ENCODE assay signal across 30 mouse cellular contexts in the genomic region with DNA sequence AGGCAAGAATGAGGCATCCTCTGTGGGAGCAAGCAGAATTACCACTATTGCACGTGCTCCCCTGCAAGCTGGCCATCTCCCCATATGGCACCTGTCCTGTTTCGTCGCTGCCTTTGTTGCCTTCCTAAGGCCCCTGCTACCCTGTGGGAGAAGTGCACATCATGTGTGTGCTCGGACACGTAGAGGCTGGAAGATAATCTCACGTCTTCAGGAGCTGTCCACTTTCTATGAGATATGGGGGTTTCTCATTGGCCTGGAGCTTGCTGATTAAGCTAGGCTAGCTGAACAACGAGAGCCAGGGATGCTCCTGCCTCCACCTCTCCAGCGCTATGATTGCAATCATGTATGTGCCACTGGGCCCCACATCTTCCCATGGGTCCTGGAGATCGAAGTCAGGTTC. TPM values are rescaled to one million over a fixed set of nuclear protein-coding genes. Genes with fewer than 3 reads are reported as not detected.
DNase-seq lines count a peak whose midpoint lies in the region; ATAC-seq and TF ChIP-seq lines count a peak whose summit lies in the region.
"Had no signal": no experiment of that assay in that cellular context is flagged by ENCODE, and none has a peak within 500 bp of the region (broad histone marks: within the 10 kb centered on the region; RNA-seq: fewer than 3 reads in every experiment).

No protein-coding gene starts in this region.

- no peaks in the 10 kb centered on the region for H3K27me3 ChIP-seq in liver, postnatal 0 days (ENCODE audit: insufficient read depth, low read length)
- no peaks in the 10 kb centered on the region for H3K27me3 ChIP-seq in liver, embryonic 11.5 days (replicated peaks; ENCODE audit: control insufficient read depth, insufficient read depth, low read length)
- H3K27me3 ChIP-seq in liver, embryonic 14.5 days (ENCODE audit: control insufficient read depth, insufficient read depth, low read length): no peaks in the 10 kb centered on the region
- H3K27me3 ChIP-seq: CH12.LX; embryonic facial prominence, embryonic 13.5 days; forebrain, embryonic 12.5 days; forebrain, embryonic 15.5 days; heart, embryonic 15.5 days; hindbrain, embryonic 13.5 days had no signal

- H3K9me3 ChIP-seq in liver, postnatal 0 days (ENCODE audit: low read length): no peaks in the 10 kb centered on the region
- H3K9me3 ChIP-seq in liver, embryonic 11.5 days (ENCODE audit: control insufficient read depth, low read length): no peaks in the 10 kb centered on the region
- H3K9me3 ChIP-seq in liver, embryonic 14.5 days (ENCODE audit: control insufficient read depth, low read length): no peaks in the 10 kb centered on the region
- H3K9me3 ChIP-seq: embryonic facial prominence, embryonic 10.5 days; embryonic facial prominence, embryonic 13.5 days; forebrain, embryonic 12.5 days; forebrain, embryonic 15.5 days; heart, embryonic 15.5 days; hindbrain, embryonic 10.5 days; hindbrain, embryonic 13.5 days had no signal

- TF ChIP-seq CTCF in liver, postnatal 0 days (IDR thresholded peaks at IDR 0.05; ENCODE audit: low read depth): no peak
- no peak for TF ChIP-seq CTCF in liver, embryonic 14.5 days (IDR thresholded peaks at IDR 0.05; ENCODE audit: low read depth)

- no peak for ATAC-seq in liver, postnatal 0 days
- peak; percentile 52 for ATAC-seq in liver, embryonic 11.5 days (replicated peaks; ENCODE audit: low FRiP score)
- peak; percentile 65 for ATAC-seq in liver, embryonic 14.5 days (ENCODE audit: insufficient read depth)
- ATAC-seq in megakaryocyte-erythroid progenitor cell, adult 5-6 weeks (replicated peaks; ENCODE audit: low FRiP score, low TSS enrichment, poor library complexity, severe bottlenecking): peak; percentile 27; the same call in 1 of the 2 replicates
- ATAC-seq: forebrain, embryonic 15.5 days; hindbrain, embryonic 16.5 days had no signal

- DNase-seq in liver: peak; percentile 13
- no peak for DNase-seq in liver, postnatal 0 days
- DNase-seq in liver, embryonic 11.5 days (ENCODE audit: low spot score): no peak
- DNase-seq in liver, embryonic 14.5 days (ENCODE audit: low read depth in 3 of 3, low spot score in 3 of 3): no peak
- DNase-seq in testis, postnatal 14 days (ENCODE audit: low spot score): no peak
- DNase-seq in gastrocnemius, adult 8-10 months (ENCODE audit: low spot score in 2 of 2): no peak
- DNase-seq: adrenal gland, adult 2 months; adrenal gland, postnatal 14 days; B cell, adult 2 months; cerebellum, adult 11 months; cerebellum, adult 8-10 months; cerebellum, postnatal 10 days; cerebellum, postnatal 36 days; embryo, embryonic 11 days; gastrocnemius, postnatal 10 days; gastrocnemius, postnatal 36 days; heart, postnatal 10 days; heart, postnatal 36 days had no signal

- no peaks in the 10 kb centered on the region; the same call in 1 of the 2 replicates for H3K4me1 ChIP-seq in liver, postnatal 0 days (ENCODE audit: insufficient read depth)
- H3K4me1 ChIP-seq in liver, embryonic 11.5 days (replicated peaks; ENCODE audit: control insufficient read depth, insufficient read depth, low read length): peaks cover 10% of the 10 kb centered on the region
- peaks cover 2 to 18% of the 10 kb centered on the region in 2 experiments; a peak in 3 of 4 replicates for H3K4me1 ChIP-seq in liver, embryonic 14.5 days (replicated peaks; ENCODE audit: control insufficient read depth in 2 of 2, insufficient read depth in 2 of 2, low read length in 1 of 2)
- H3K4me1 ChIP-seq: embryonic facial prominence, embryonic 10.5 days; embryonic facial prominence, embryonic 13.5 days; forebrain, embryonic 12.5 days; forebrain, embryonic 15.5 days; heart, embryonic 15.5 days; hindbrain, embryonic 10.5 days; hindbrain, embryonic 13.5 days had no signal

- no peak overlapping the region for H3K4me2 ChIP-seq in liver, postnatal 0 days (ENCODE audit: low read depth, low read length)
- H3K4me2 ChIP-seq in liver, embryonic 11.5 days: no peak overlapping the region
- H3K4me2 ChIP-seq in liver, embryonic 14.5 days (ENCODE audit: low read depth): no peak overlapping the region
- H3K4me2 ChIP-seq: embryonic facial prominence, embryonic 13.5 days; forebrain, embryonic 12.5 days; forebrain, embryonic 15.5 days; heart, embryonic 11.5 days; heart, embryonic 15.5 days; hindbrain, embryonic 13.5 days had no signal

- 0 out of 2 replicates have a peak, but pooled peaks cover 3% of the 10 kb centered on the region for H3K36me3 ChIP-seq in liver, postnatal 0 days (replicated peaks; ENCODE audit: insufficient read depth, low read length)
- H3K36me3 ChIP-seq in liver, embryonic 11.5 days (ENCODE audit: control insufficient read depth, insufficient read depth, low read length): no peaks in the 10 kb centered on the region
- H3K36me3 ChIP-seq in liver, embryonic 14.5 days (replicated peaks; ENCODE audit: control insufficient read depth, insufficient read depth, low read depth): no peaks in the 10 kb centered on the region
- H3K36me3 ChIP-seq: embryonic facial prominence, embryonic 10.5 days; embryonic facial prominence, embryonic 13.5 days; forebrain, embryonic 12.5 days; forebrain, embryonic 15.5 days; heart, embryonic 15.5 days; hindbrain, embryonic 10.5 days; hindbrain, embryonic 13.5 days had no signal

- TF ChIP-seq EP300 in liver, postnatal 0 days (IDR thresholded peaks at IDR 0.05; ENCODE audit: low read depth): no peak
- no peak for TF ChIP-seq EP300 in liver, embryonic 14.5 days (IDR thresholded peaks at IDR 0.05; ENCODE audit: low read depth)

- H3K9ac ChIP-seq in liver, postnatal 0 days (replicated peaks): no peak overlapping the region
- no peak overlapping the region for H3K9ac ChIP-seq in liver, embryonic 11.5 days (ENCODE audit: low read depth, low read length)
- no peak overlapping the region for H3K9ac ChIP-seq in liver, embryonic 14.5 days (replicated peaks)
- H3K9ac ChIP-seq: embryonic facial prominence, embryonic 13.5 days; forebrain, embryonic 12.5 days; forebrain, embryonic 15.5 days; heart, embryonic 15.5 days; hindbrain, embryonic 13.5 days had no signal

- no peak overlapping the region for H3K4me3 ChIP-seq in liver, postnatal 0 days (ENCODE audit: low read depth, low read length)
- no peak overlapping the region for H3K4me3 ChIP-seq in liver, embryonic 11.5 days (ENCODE audit: low read depth, low read length)
- H3K4me3 ChIP-seq in liver, embryonic 14.5 days (ENCODE audit: insufficient read depth in 1 of 2, low read depth in 2 of 2, low read length in 2 of 2): no peak overlapping the region
- H3K4me3 ChIP-seq: embryonic facial prominence, embryonic 10.5 days; embryonic facial prominence, embryonic 13.5 days; erythroblast, embryonic 14.5 days; forebrain, embryonic 12.5 days; forebrain, embryonic 15.5 days; heart, embryonic 15.5 days; hindbrain, embryonic 10.5 days; hindbrain, embryonic 13.5 days had no signal

- no peak overlapping the region for H3K27ac ChIP-seq in liver, postnatal 0 days (ENCODE audit: low read depth)
- no peak overlapping the region for H3K27ac ChIP-seq in liver, embryonic 11.5 days (ENCODE audit: low read depth, low read length)
- no peak overlapping the region for H3K27ac ChIP-seq in liver, embryonic 14.5 days
- H3K27ac ChIP-seq: embryonic facial prominence, embryonic 10.5 days; embryonic facial prominence, embryonic 13.5 days; forebrain, embryonic 12.5 days; forebrain, embryonic 15.5 days; heart, embryonic 15.5 days; hindbrain, embryonic 10.5 days; hindbrain, embryonic 13.5 days had no signal

- WGBS in liver, postnatal 0 days (ENCODE audit: insufficient replicate concordance): 59% methylated on average over 9 of the region's 9 CpGs
- WGBS in liver, embryonic 11.5 days: 62% methylated on average over 9 of the region's 9 CpGs
- WGBS in liver, embryonic 14.5 days (ENCODE audit: insufficient replicate concordance): 42% methylated on average over 9 of the region's 9 CpGs

RNA-seq across cellular contexts. Expression of a gene that starts 7.8 kb away (rescaled TPM):
- polyA plus RNA-seq in liver, postnatal 0 days (2015; fragmentation: Nextera tagmentation; extraction: Ambion mirVana): 3.9 and 5.4 TPM in 2 replicates
- 5.6 and 5.9 TPM in 2 replicates for polyA plus RNA-seq in liver, embryonic 11.5 days (2014; fragmentation: Nextera tagmentation; extraction: Ambion mirVana)
- polyA plus RNA-seq in liver, embryonic 14.5 days (2012; rRNA removed): 3.0 and 4.1 TPM in 2 replicates
- 3.0 and 3.1 TPM in 2 replicates for polyA plus RNA-seq in liver, embryonic 14.5 days (2014; fragmentation: Nextera tagmentation; extraction: Ambion mirVana)
- 0.35 and 2.8 TPM in 2 replicates for total RNA-seq in megakaryocyte-erythroid progenitor cell, adult 5-6 weeks (2014; fragmentation: Nextera tagmentation)
- total RNA-seq in megakaryocyte-erythroid progenitor cell, adult 5-6 weeks (2017): 0.52 and 8.0 TPM in 2 replicates
- total RNA-seq in gastrocnemius, adult 8-10 months (2022): under 1 TPM in 2 of 4 experiments, not detected in 2; 0.17 to 0.43 TPM

RNA-seq across cellular contexts. Expression of a gene that starts 34.6 kb away (rescaled TPM):
- polyA plus RNA-seq in liver, postnatal 0 days (2015; fragmentation: Nextera tagmentation; extraction: Ambion mirVana): 28.9 and 32.4 TPM in 2 replicates
- 154 and 167 TPM in 2 replicates for polyA plus RNA-seq in liver, embryonic 11.5 days (2014; fragmentation: Nextera tagmentation; extraction: Ambion mirVana)
- 16.8 and 21.3 TPM in 2 replicates for polyA plus RNA-seq in liver, embryonic 14.5 days (2012; rRNA removed)
- polyA plus RNA-seq in liver, embryonic 14.5 days (2014; fragmentation: Nextera tagmentation; extraction: Ambion mirVana): 32.4 and 40.2 TPM in 2 replicates
- total RNA-seq in megakaryocyte-erythroid progenitor cell, adult 5-6 weeks (2014; fragmentation: Nextera tagmentation): 77.7 and 84.6 TPM in 2 replicates
- 37.0 and 37.9 TPM in 2 replicates for total RNA-seq in megakaryocyte-erythroid progenitor cell, adult 5-6 weeks (2017)
- total RNA-seq in gastrocnemius, adult 8-10 months (2022): 10 to 100 TPM; 30.4 to 36.9 (median 33.5) TPM

RNA-seq across cellular contexts. Expression of a gene that starts 35.3 kb away (rescaled TPM):
- 436 and 461 TPM in 2 replicates for polyA plus RNA-seq in liver, postnatal 0 days (2015; fragmentation: Nextera tagmentation; extraction: Ambion mirVana)
- polyA plus RNA-seq in liver, embryonic 11.5 days (2014; fragmentation: Nextera tagmentation; extraction: Ambion mirVana): 499 and 512 TPM in 2 replicates
- 93.2 and 171 TPM in 2 replicates for polyA plus RNA-seq in liver, embryonic 14.5 days (2012; rRNA removed)
- polyA plus RNA-seq in liver, embryonic 14.5 days (2014; fragmentation: Nextera tagmentation; extraction: Ambion mirVana): 362 and 364 TPM in 2 replicates
- total RNA-seq in megakaryocyte-erythroid progenitor cell, adult 5-6 weeks (2014; fragmentation: Nextera tagmentation): 376 and 381 TPM in 2 replicates
- 527 and 581 TPM in 2 replicates for total RNA-seq in megakaryocyte-erythroid progenitor cell, adult 5-6 weeks (2017)
- total RNA-seq in gastrocnemius, adult 8-10 months (2022): 100 to 1,000 TPM; 508 to 548 (median 541) TPM

RNA-seq across cellular contexts. Expression of a gene that starts 48.9 kb away (rescaled TPM):
- polyA plus RNA-seq in liver, postnatal 0 days (2015; fragmentation: Nextera tagmentation; extraction: Ambion mirVana): 0.28 and 0.40 TPM in 2 replicates
- 1.0 and 1.7 TPM in 2 replicates for polyA plus RNA-seq in liver, embryonic 11.5 days (2014; fragmentation: Nextera tagmentation; extraction: Ambion mirVana)
- polyA plus RNA-seq in liver, embryonic 14.5 days (2012; rRNA removed): 1.0 and 1.2 TPM in 2 replicates
- 0.24 and 0.42 TPM in 2 replicates for polyA plus RNA-seq in liver, embryonic 14.5 days (2014; fragmentation: Nextera tagmentation; extraction: Ambion mirVana)
- total RNA-seq in megakaryocyte-erythroid progenitor cell, adult 5-6 weeks (2014; fragmentation: Nextera tagmentation): 5.9 and 7.8 TPM in 2 replicates
- 2.4 and 7.4 TPM in 2 replicates for total RNA-seq in megakaryocyte-erythroid progenitor cell, adult 5-6 weeks (2017)
- 1 to 10 TPM in 1 of 4 experiments, under 1 TPM in 3; 0.48 to 1.3 (median 0.71) TPM for total RNA-seq in gastrocnemius, adult 8-10 months (2022)
- polyA plus RNA-seq: erythroblast, embryonic 14.5 days had no signal

RNA-seq across cellular contexts. Expression of a gene that starts 53.9 kb away (rescaled TPM):
- 0.13 TPM in 1 of 2 replicates, not detected in the other for polyA plus RNA-seq in liver, postnatal 0 days (2015; fragmentation: Nextera tagmentation; extraction: Ambion mirVana)
- 0.26 and 0.27 TPM in 2 replicates for polyA plus RNA-seq in liver, embryonic 11.5 days (2014; fragmentation: Nextera tagmentation; extraction: Ambion mirVana)
- 0.08 and 0.11 TPM in 2 replicates for polyA plus RNA-seq in liver, embryonic 14.5 days (2012; rRNA removed)
- 0.09 and 0.34 TPM in 2 replicates for polyA plus RNA-seq in liver, embryonic 14.5 days (2014; fragmentation: Nextera tagmentation; extraction: Ambion mirVana)
- total RNA-seq in megakaryocyte-erythroid progenitor cell, adult 5-6 weeks (2014; fragmentation: Nextera tagmentation): not detected in 2 replicates
- not detected in 2 replicates for total RNA-seq in megakaryocyte-erythroid progenitor cell, adult 5-6 weeks (2017)
- total RNA-seq in gastrocnemius, adult 8-10 months (2022): under 1 TPM in 1 of 4 experiments, not detected in 3; 0.31 TPM
- total RNA-seq: adrenal gland, adult 2 months; adrenal gland, postnatal 14 days; gastrocnemius, postnatal 36 days; heart, postnatal 10 days had no signal
- polyA plus RNA-seq: adrenal gland, adult 2 months; embryonic facial prominence, embryonic 10.5 days; embryonic facial prominence, embryonic 13.5 days; erythroblast, embryonic 14.5 days; forebrain, embryonic 12.5 days; hindbrain, embryonic 10.5 days; hindbrain, embryonic 13.5 days; hindbrain, embryonic 16.5 days had no signal
